ENCODE assay signal across 24 mouse cellular contexts in genomic region chr1:191430121-191430520, GRCm38 (mm10).
"Had no signal": no experiment of that assay in that cellular context is flagged by ENCODE, and none has a peak within 500 bp of the region (broad histone marks: within the 10 kb centered on the region; RNA-seq: fewer than 3 reads in every experiment).

No protein-coding gene starts in this region.

- H3K4me2 ChIP-seq: kidney, embryonic 15.5 days; limb, embryonic 12.5 days; limb, embryonic 15.5 days; liver, embryonic 11.5 days; lung, embryonic 14.5 days; midbrain, embryonic 15.5 days; neural tube, embryonic 12.5 days; neural tube, embryonic 15.5 days; stomach, embryonic 15.5 days had no signal

- H3K4me1 ChIP-seq: midbrain, embryonic 15.5 days had no signal

- DNase-seq: kidney, adult 2 months; kidney, postnatal 10 days; kidney, postnatal 36 days; left cerebral cortex, postnatal 4 days; liver, postnatal 0 days; lung, embryonic 14.5 days; retina, postnatal 1 day; right cerebral cortex, postnatal 25 days; spleen, adult 18-20 months; thymus, postnatal 25 days had no signal

- H3K36me3 ChIP-seq: kidney, embryonic 15.5 days; limb, embryonic 12.5 days; limb, embryonic 15.5 days; midbrain, embryonic 10.5 days; midbrain, embryonic 15.5 days; neural tube, embryonic 12.5 days; neural tube, embryonic 15.5 days; stomach, embryonic 15.5 days had no signal

- H3K9me3 ChIP-seq: kidney, embryonic 15.5 days; limb, embryonic 12.5 days; limb, embryonic 15.5 days; midbrain, embryonic 10.5 days; midbrain, embryonic 15.5 days; neural tube, embryonic 12.5 days; neural tube, embryonic 15.5 days; stomach, embryonic 15.5 days had no signal

- H3K4me3 ChIP-seq: kidney, embryonic 15.5 days; limb, embryonic 12.5 days; limb, embryonic 15.5 days; megakaryocyte, embryonic 14.5 days; midbrain, embryonic 10.5 days; midbrain, embryonic 15.5 days; neural tube, embryonic 12.5 days; neural tube, embryonic 15.5 days; stomach, embryonic 15.5 days had no signal

- ATAC-seq: intestine, embryonic 16.5 days; liver, postnatal 0 days; lung, postnatal 0 days; midbrain, embryonic 15.5 days had no signal

- H3K9ac ChIP-seq: kidney, embryonic 15.5 days; limb, embryonic 12.5 days; limb, embryonic 15.5 days; liver, embryonic 14.5 days; liver, postnatal 0 days; lung, embryonic 14.5 days; midbrain, embryonic 15.5 days; neural tube, embryonic 12.5 days; neural tube, embryonic 15.5 days; stomach, embryonic 15.5 days had no signal

- H3K27me3 ChIP-seq: kidney, embryonic 15.5 days; limb, embryonic 12.5 days; limb, embryonic 15.5 days; midbrain, embryonic 15.5 days; neural tube, embryonic 12.5 days; neural tube, embryonic 15.5 days; stomach, embryonic 15.5 days had no signal

- H3K27ac ChIP-seq: kidney, embryonic 15.5 days; limb, embryonic 12.5 days; limb, embryonic 15.5 days; liver, embryonic 14.5 days; macrophage; midbrain, embryonic 10.5 days; midbrain, embryonic 15.5 days; neural tube, embryonic 12.5 days; neural tube, embryonic 15.5 days; stomach, embryonic 15.5 days had no signal
